Mouse (Mus musculus) liver, adult 2 months (tissue): Measurements from ENCODE around the gene Gphb5. TPM values are rescaled to one million over a fixed set of nuclear protein-coding genes. Genes with fewer than 3 reads are reported as not detected.

Source experiments
- DNase-seq: peaks from one replicate; pipeline ENCODE4 v3.0.0-alpha.2; 2011; ENCODE audit warnings: low read depth, low spot score; ENCODE audit errors: extremely low read depth
- H3K27ac ChIP-seq: fragments of 200-500 bp; replicated peaks from 2 replicates; pipeline ENCODE4 v1.5.1; 2012; ENCODE audit warnings: low read depth, mild to moderate bottlenecking, control low read depth, inconsistent platforms, low read length; ENCODE audit not compliant: insufficient read depth
- H3K27me3 ChIP-seq: fragments of 200-500 bp; 2 replicates; pipeline ENCODE4 v1.6.1; 2012; ENCODE audit warnings: mild to moderate bottlenecking, moderate library complexity, low read length, inconsistent platforms; ENCODE audit not compliant: control insufficient read depth, insufficient read depth
- H3K36me3 ChIP-seq: fragments of 200-500 bp; 2 replicates; pipeline ENCODE4 v1.6.1; 2012; ENCODE audit warnings: low read length, inconsistent platforms; ENCODE audit not compliant: control insufficient read depth, insufficient read depth
- H3K4me1 ChIP-seq: fragments of 200-500 bp; 2 replicates; pipeline ENCODE4 v1.6.1; 2011; ENCODE audit warnings: low read length; ENCODE audit not compliant: control insufficient read depth, insufficient read depth
- H3K4me3 ChIP-seq: fragments of 200-500 bp; 2 replicates; pipeline ENCODE4 v1.5.1; 2011; ENCODE audit warnings: low read depth, mild to moderate bottlenecking, control low read depth, low read length, moderate library complexity; ENCODE audit not compliant: insufficient read depth
- H3K79me2 ChIP-seq: fragments of 200-500 bp; 2 replicates; pipeline ENCODE4 v1.6.1; 2012; ENCODE audit warnings: inconsistent platforms, mild to moderate bottlenecking, low read length, moderate library complexity; ENCODE audit not compliant: control insufficient read depth, insufficient read depth
- H3K9ac ChIP-seq: fragments of 200-500 bp; 2 replicates; pipeline ENCODE4 v1.6.1; 2012; ENCODE audit warnings: low read depth, mild to moderate bottlenecking, control low read depth, inconsistent platforms, low read length
- CTCF ChIP-seq: fragments of 200-500 bp; IDR thresholded peaks from 2 replicates; pipeline ENCODE4 v1.5.1; 2011; ENCODE audit warnings: low read depth, low read length, control low read depth
- POLR2A ChIP-seq: fragments of 200-500 bp; IDR thresholded peaks from 2 replicates; pipeline ENCODE4 v1.6.1; 2011; ENCODE audit warnings: low read length, control low read depth; ENCODE audit not compliant: insufficient read depth; ENCODE audit errors: extremely low read depth
- WGBS: fragments of 180-500 bp; shearing (Covaris S2); methylation state at CpG from one replicate; pipeline ENCODE4 v1.1.7; 2018; 5-methylcytosine and 5-hydroxymethylcytosine counted together
- polyA plus RNA-seq: library from polyadenylated mRNA; depleted of rRNA; stranded (reverse); fragments of >200 nt; gene quantifications from 2 replicates; pipeline ENCODE4 v1.2.3, GENCODE M21; 2012; rRNA removed
- total RNA-seq: library from RNA; depleted of rRNA; stranded (reverse); fragments of >200 nt; gene quantifications from 2 replicates; pipeline ENCODE4 v1.2.3, GENCODE M21; 2014; rRNA removed

Gphb5 gene
- total RNA-seq = not detected in 2 replicates
- not detected in 2 replicates for polyA plus RNA-seq

DNA sequence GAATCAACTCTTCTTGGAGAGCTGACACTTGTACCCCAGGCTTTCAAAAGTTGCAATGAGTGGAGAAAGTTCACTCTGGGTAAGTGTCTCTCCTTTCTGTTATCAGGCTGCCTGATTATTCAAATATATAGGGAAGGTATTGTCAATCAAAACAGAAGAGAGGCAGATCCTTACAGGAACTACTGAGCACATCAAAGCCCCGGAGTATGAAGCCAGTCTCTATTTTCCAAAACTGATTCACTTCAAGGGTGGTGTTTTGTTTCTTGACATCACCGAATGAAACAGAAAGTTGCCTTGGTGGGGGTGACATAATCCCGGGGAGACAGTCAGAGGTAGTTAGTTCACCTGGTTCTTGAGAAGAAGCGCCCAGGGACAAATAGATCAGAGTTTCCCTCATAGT is at the start of gene Gphb5:
Gene Gphb5 (minus strand): TSS at position 101 of the 400 bp plus-strand sequence.
- WGBS = 85% methylated on average over 4 of the region's 4 CpGs
- no peak within 1 kb of the TSS for H3K4me3 ChIP-seq
- H3K36me3 ChIP-seq = no peaks in the 10 kb centered on the region
- TF ChIP-seq POLR2A = no peak
- no peak for TF ChIP-seq CTCF
- no peak within 1 kb of the TSS for H3K9ac ChIP-seq
- H3K27me3 ChIP-seq = no peaks in the 10 kb centered on the region
- no peak within 1 kb of the TSS for H3K27ac ChIP-seq
- no peaks in the 10 kb centered on the region for H3K79me2 ChIP-seq
- no peak for DNase-seq
- H3K4me1 ChIP-seq = no peaks in the 10 kb centered on the region

DNA sequence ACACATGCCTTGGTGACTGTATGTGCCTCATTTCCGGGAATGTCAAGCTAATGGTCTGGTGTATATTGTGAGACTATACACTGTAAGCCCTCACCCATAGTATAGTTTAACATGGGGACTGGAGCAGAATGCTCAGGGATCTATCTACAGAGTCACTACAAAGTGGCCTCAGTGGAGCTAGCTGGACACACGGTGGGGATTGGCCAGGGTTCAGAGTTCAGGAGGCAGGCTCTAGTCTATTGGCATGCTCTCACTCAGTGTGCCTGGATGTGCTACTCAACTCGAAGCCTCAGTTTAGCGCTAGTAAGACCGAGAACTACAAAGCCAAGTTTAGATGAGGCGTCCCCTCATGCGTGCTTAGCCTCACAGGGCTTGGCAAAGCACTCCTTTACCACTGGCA is 49.6 kb upstream of the Gphb5 start:
- TF ChIP-seq CTCF (no peak), POLR2A (no peak)
- H3K27ac ChIP-seq = peak overlapping the region; percentile 13
- H3K4me3 ChIP-seq = no peak overlapping the region
- peaks cover 39% of the 10 kb centered on the region for H3K36me3 ChIP-seq
- WGBS = 30% methylated on average over 7 of the region's 7 CpGs
- peak; percentile 86 for DNase-seq
- peaks cover 7% of the 10 kb centered on the region; the same call in 1 of the 2 replicates for H3K79me2 ChIP-seq
- peaks cover 20% of the 10 kb centered on the region for H3K4me1 ChIP-seq
- H3K27me3 ChIP-seq = no peaks in the 10 kb centered on the region
- no peak overlapping the region for H3K9ac ChIP-seq

DNA sequence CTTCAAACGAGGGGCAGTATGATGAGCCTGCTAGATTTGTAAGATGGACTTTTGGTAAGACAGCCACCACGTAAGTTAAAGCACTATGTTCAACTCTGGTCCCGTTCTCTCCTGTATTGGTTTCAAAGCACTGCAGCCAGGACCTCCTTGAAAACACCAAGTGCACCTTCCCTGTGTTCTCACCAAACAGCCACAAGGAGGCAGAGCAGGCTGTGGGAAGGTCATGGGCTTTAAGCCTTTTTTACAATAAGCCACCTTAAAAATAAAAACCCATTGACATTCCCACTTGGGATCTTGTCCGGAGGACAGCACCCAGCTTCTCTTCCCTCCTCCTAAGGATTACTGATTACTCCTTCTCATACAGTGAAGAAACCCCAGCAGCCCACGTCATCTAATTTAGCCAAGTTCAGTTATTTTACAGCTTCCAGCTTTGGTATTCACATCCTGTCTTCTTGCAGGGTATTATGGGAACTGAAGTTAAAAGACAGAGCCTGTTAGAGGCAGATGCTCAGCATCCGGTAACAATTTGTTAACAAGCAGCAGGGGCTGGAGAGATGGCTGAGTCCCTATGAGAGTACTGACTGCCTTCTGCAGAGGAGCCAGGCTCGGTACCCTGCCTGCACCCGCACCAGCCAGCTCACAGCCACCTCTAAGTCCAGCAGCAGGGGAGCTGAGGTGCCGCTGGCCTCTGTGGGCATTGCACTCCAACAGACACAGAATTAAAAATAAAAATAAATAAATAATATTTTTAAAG is 47.6 kb upstream of the Gphb5 start:
- Histone ChIP-seq H3K79me2 (peaks cover 6% of the 10 kb centered on the region; the same call in 1 of the 2 replicates), H3K36me3 (peaks cover 52% of the 10 kb centered on the region), H3K27ac (no peak overlapping the region), H3K9ac (no peak overlapping the region), H3K4me1 (peaks cover 20% of the 10 kb centered on the region), H3K4me3 (no peak overlapping the region), H3K27me3 (no peaks in the 10 kb centered on the region)
- WGBS = 81% methylated on average over 9 of the region's 9 CpGs
- peak; percentile 53 for DNase-seq
- no peak for TF ChIP-seq POLR2A
- TF ChIP-seq CTCF = peak; percentile 72

DNA sequence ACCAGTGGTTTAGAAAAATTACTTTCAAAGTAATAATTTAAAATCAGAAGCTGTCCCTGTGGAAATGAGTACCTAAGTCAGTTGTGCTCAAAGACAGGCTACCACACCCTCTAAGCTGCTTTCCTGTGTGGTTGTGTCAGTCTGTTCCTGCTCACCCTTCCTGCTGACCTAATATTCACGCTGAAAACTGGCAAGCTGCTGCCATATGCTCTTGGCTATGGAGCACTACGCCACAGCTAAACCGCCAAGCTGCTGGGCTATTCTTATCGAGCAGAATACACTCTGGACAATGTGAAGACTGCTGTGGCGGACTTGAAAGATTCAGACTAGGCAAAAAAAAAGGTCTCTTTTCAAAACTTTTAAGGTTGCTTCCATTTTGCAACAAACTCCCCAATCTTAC is 44.0 kb upstream of the Gphb5 start:
- TF ChIP-seq POLR2A (no peak), CTCF (no peak)
- 77% methylated on average over 5 of the region's 5 CpGs for WGBS
- Histone ChIP-seq H3K79me2 (peaks cover 3% of the 10 kb centered on the region; the same call in 1 of the 2 replicates), H3K36me3 (peaks cover 53% of the 10 kb centered on the region), H3K27ac (no peak overlapping the region), H3K4me1 (no peaks in the 10 kb centered on the region), H3K27me3 (no peaks in the 10 kb centered on the region), H3K9ac (no peak overlapping the region), H3K4me3 (no peak overlapping the region)
- DNase-seq = no peak

DNA sequence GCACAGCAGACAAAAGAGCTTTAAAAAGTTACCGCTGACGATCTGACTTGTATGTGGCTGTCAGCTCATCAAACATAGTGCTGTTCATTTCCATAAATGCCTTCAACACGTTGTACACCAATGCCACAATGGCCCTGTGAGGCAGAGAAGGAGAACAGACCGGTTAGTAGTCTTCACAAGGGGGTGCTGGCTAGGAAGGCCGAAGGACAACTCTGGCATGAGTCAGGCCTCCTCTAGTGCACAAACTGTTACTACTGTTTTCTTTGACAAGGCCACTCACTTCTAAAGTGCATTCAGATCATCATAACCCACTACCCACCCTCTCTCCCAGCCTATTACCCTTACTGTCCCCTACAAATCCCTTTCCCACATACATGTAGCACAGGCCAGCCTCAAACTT is 43.1 kb upstream of the Gphb5 start:
- WGBS = 90% methylated on average over 5 of the region's 5 CpGs
- H3K36me3 ChIP-seq = peaks cover 51% of the 10 kb centered on the region
- no peak for TF ChIP-seq POLR2A
- TF ChIP-seq CTCF = no peak

DNA sequence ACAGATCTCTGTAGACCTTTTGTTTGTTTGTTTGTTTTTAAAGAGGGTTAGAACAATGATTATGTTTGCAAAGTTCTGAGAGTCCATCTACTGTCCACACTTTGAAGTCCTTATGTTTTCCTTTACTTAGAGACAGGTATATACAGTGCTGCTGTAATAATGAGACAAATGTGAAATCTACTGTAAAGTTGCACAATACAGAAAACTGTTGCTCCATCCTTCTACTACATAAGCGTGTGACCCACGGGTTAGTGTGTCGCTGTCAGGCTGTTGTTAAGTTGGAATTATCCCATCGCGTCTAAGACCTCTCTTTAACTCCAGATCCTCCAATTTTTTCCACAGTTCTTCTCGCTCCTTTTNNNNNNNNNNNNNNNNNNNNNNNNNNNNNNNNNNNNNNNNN is 36.9 kb upstream of the Gphb5 start:
- WGBS = 36% methylated on average over 6 of the region's 6 CpGs
- TF ChIP-seq CTCF (no peak), POLR2A (no peak)
- H3K27me3 ChIP-seq = no peaks in the 10 kb centered on the region
- H3K79me2 ChIP-seq = no peaks in the 10 kb centered on the region
- no peak overlapping the region for H3K9ac ChIP-seq
- H3K27ac ChIP-seq = no peak overlapping the region
- peak; percentile 59 for DNase-seq
- peaks cover 31% of the 10 kb centered on the region; the same call in 1 of the 2 replicates for H3K36me3 ChIP-seq
- peaks cover 3% of the 10 kb centered on the region for H3K4me1 ChIP-seq
- H3K4me3 ChIP-seq = no peak overlapping the region

More for the DNA sequence above, 43.1 kb upstream of the Gphb5 start:
- no peak for DNase-seq
- no peak overlapping the region for H3K27ac ChIP-seq
- H3K27me3 ChIP-seq = no peaks in the 10 kb centered on the region
- no peaks in the 10 kb centered on the region for H3K4me1 ChIP-seq
- peaks cover 3% of the 10 kb centered on the region; the same call in 1 of the 2 replicates for H3K79me2 ChIP-seq
- H3K9ac ChIP-seq = no peak overlapping the region
- no peak overlapping the region for H3K4me3 ChIP-seq
